Mouse (Mus musculus) urinary bladder, postnatal 10 days (tissue): ENCODE results near the gene Dhx32.
"Not testable (repeated sequence)": the region's sequence is repeated elsewhere in the genome, so short reads cannot be mapped to it uniquely, and the experiment has no call there.

Experiments used
- DNase-seq: peaks from one replicate; pipeline ENCODE4 v3.0.0; 2022; ENCODE audit warnings: low spot score

The Dhx32 gene

GRCm38 (mm10) chr7:133727027-133727426, 55.5 kb downstream of the Dhx32 start:
- no peak for DNase-seq

GRCm38 (mm10) chr7:133725571-133725970, 57.0 kb downstream of the Dhx32 start:
- no peak for DNase-seq

- DNase-seq, result no peak
These were observed 57.7 kb downstream of the Dhx32 start for GRCm38 (mm10) chr7:133724844-133725243.

- no peak for DNase-seq
These were observed 61.9 kb downstream of the Dhx32 start for GRCm38 (mm10) chr7:133720616-133721015.

- DNase-seq, result no peak
These were observed 63.9 kb downstream of the Dhx32 start for GRCm38 (mm10) chr7:133718580-133718979.

- no peak for DNase-seq
These were observed 67.1 kb downstream of the Dhx32 start for GRCm38 (mm10) chr7:133715387-133715786.

- DNase-seq, result no peak
These were observed 75.2 kb downstream of the Dhx32 start for GRCm38 (mm10) chr7:133707301-133707700.

- DNase-seq, result no peak
These were observed 78.6 kb downstream of the Dhx32 start for GRCm38 (mm10) chr7:133703906-133704305.

- DNase-seq, result no peak
These were observed 80.2 kb downstream of the Dhx32 start for GRCm38 (mm10) chr7:133702333-133702732.

- DNase-seq, result no peak
These were observed 81.2 kb downstream of the Dhx32 start for GRCm38 (mm10) chr7:133701366-133701765.

GRCm38 (mm10) chr7:133699885-133700284, 82.6 kb downstream of the Dhx32 start:
- no peak for DNase-seq

GRCm38 (mm10) chr7:133698021-133698709, 84.4 kb downstream of the Dhx32 start:
- DNase-seq, result no peak

GRCm38 (mm10) chr7:133685644-133686043, 96.9 kb downstream of the Dhx32 start:
- DNase-seq, result not testable (repeated sequence)

GRCm38 (mm10) chr7:133684701-133685100, 97.8 kb downstream of the Dhx32 start:
- no peak for DNase-seq

- no peak for DNase-seq
These were observed 98.4 kb downstream of the Dhx32 start for GRCm38 (mm10) chr7:133684110-133684509.

GRCm38 (mm10) chr7:133683626-133684025, 98.9 kb downstream of the Dhx32 start:
- no peak for DNase-seq

GRCm38 (mm10) chr7:133679961-133680360, 102.6 kb downstream of the Dhx32 start, which contains the start of gene Mmp21:
Gene Mmp21, minus strand, starts transcription at chr7:133680061.
- DNase-seq, result no peak

GRCm38 (mm10) chr7:133679439-133679838, 103.1 kb downstream of the Dhx32 start:
- no peak for DNase-seq

GRCm38 (mm10) chr7:133678716-133679115, 103.8 kb downstream of the Dhx32 start:
- no peak for DNase-seq

- DNase-seq, result no peak
These were observed 106.5 kb downstream of the Dhx32 start for GRCm38 (mm10) chr7:133676002-133676401.
